Mouse (Mus musculus) cortical plate, adult 2 months (tissue): Measurements from ENCODE around the gene Mrpl39. TPM values are rescaled to one million over a fixed set of nuclear protein-coding genes. Genes with fewer than 3 reads are reported as not detected.
A peak's percentile ranks its signal among the peaks of the same experiment; 100 is the strongest.

Experiments used
- H3K27ac ChIP-seq: fragments of 200-500 bp; 2 replicates; pipeline ENCODE4 v1.5.1; 2012; ENCODE audit warnings: low read length, control low read depth, inconsistent platforms; ENCODE audit not compliant: insufficient read depth
- H3K4me1 ChIP-seq: fragments of 200-500 bp; 2 replicates; pipeline ENCODE4 v1.6.1; 2011; ENCODE audit warnings: low read length; ENCODE audit not compliant: control insufficient read depth, insufficient read depth
- H3K4me3 ChIP-seq: fragments of 200-500 bp; 2 replicates; pipeline ENCODE4 v1.5.1; 2011; ENCODE audit warnings: mild to moderate bottlenecking, low read length, control low read depth; ENCODE audit not compliant: insufficient read depth
- CTCF ChIP-seq: fragments of 200-500 bp; IDR thresholded peaks from 2 replicates; pipeline ENCODE4 v1.5.1; 2011; ENCODE audit warnings: mild to moderate bottlenecking, control low read depth, low read length; ENCODE audit not compliant: insufficient read depth; ENCODE audit errors: extremely low read depth
- POLR2A ChIP-seq: fragments of 200-500 bp; IDR thresholded peaks from 2 replicates; pipeline ENCODE4 v1.6.1; 2011; ENCODE audit warnings: mild to moderate bottlenecking, low read length, control low read depth; ENCODE audit not compliant: insufficient read depth; ENCODE audit errors: extremely low read depth
- polyA plus RNA-seq: library from polyadenylated mRNA; depleted of rRNA; stranded (reverse); fragments of >200 nt; gene quantifications from 2 replicates; pipeline ENCODE4 v1.2.3, GENCODE M21; 2012; rRNA removed

Mrpl39 gene
- polyA plus RNA-seq = 19.7 and 20.6 TPM in 2 replicates

DNA sequence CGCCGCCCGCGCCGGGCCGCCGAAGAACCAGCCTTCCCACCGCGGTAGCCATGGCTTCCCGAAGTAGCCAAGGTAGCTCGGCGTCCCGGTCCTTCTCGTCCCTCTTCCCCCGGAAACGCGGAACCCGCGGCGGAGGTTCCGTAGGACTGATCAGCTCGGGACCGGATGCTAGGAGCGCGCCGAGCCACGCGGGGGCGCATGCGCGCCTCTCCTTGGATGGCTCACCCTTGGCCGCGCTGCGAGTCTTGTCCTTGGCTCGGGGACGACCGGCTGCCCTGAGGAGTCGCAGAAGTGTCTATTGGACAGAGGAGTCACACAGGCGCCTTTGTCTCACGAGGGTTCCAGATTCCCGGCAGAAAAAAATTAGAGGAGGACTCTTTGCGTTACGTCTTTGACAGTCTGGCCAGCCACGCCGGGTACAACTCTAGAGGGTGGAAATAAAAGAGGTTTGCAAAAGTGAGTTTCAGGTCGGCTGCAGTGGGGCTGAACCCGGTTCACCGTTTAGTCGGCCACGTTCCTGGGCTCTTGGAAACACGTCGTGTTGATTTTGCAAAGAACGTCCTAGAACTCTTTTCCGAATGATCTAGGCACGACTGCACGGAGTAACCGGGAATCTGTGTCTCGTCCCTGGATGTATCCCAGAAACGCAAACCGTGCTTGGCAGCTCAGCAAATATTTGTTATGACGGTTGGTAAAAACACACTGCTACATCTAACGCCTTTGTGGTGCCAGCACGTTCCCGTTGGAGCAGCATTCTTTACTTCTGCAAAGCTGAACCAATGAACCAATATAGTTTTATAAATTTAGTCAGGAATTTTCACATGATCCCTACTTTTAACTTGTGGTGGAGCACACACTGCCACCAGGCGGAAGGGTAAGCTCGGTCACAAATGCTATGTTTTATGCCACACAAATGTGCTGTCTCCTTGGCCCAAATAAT lies at the start of gene Mrpl39:
TSS of gene Mrpl39 (minus strand) at position 577 of the 940 bp plus-strand sequence.
- TF ChIP-seq CTCF (peak; percentile 61), POLR2A (peak; percentile 80)
- peaks cover 3% of the 10 kb centered on the region; the same call in 1 of the 2 replicates for H3K4me1 ChIP-seq
- H3K4me3 ChIP-seq = peak within 1 kb of the TSS; percentile 73
- H3K27ac ChIP-seq = no peak within 1 kb of the TSS

DNA sequence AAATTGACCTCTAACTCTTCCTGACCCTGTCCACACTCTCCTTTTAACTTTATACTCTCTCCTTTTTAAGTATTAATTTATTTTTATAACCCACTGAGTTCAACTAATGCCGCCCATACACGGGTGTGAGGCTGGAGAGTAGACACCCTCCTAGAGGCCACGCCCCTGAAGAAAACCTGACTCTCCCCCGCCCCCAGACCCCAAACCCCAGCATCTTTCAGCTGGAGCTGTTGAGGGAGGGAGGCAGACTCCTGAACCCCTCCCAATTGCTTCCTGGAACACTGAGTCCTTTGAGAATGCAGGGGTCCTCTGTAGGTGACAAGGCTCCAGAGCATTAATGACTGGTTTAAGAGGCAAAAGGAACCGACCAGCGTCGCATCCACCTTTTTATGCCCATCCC lies 49.4 kb upstream of the Mrpl39 start:
- TF ChIP-seq CTCF (no peak), POLR2A (no peak)
- H3K27ac ChIP-seq = no peak overlapping the region
- H3K4me1 ChIP-seq = no peaks in the 10 kb centered on the region
- no peak overlapping the region for H3K4me3 ChIP-seq

DNA sequence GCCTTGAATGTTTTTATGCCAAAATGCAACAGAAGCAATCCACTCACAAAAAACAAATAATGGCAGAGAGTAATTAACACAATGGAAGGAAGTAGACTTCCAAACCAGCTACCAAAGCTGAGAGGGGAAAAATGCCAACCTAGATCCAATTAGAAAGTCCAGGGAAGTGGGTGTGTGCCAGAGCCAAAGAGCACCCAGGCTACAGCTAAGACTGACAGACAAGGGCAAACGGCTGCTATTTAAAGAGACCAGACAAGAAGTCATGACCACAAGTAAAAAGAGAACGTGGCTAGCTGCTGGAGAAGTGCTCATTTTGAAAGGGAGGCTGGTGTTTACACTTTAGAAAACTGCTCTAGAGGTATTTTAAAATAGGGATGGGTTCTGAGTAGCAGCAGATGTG lies 47.7 kb upstream of the Mrpl39 start:
- TF ChIP-seq POLR2A = no peak
- no peak overlapping the region for H3K4me3 ChIP-seq
- peak overlapping the region; percentile 3; the same call in 1 of the 2 replicates for H3K27ac ChIP-seq
- H3K4me1 ChIP-seq = no peaks in the 10 kb centered on the region

DNA sequence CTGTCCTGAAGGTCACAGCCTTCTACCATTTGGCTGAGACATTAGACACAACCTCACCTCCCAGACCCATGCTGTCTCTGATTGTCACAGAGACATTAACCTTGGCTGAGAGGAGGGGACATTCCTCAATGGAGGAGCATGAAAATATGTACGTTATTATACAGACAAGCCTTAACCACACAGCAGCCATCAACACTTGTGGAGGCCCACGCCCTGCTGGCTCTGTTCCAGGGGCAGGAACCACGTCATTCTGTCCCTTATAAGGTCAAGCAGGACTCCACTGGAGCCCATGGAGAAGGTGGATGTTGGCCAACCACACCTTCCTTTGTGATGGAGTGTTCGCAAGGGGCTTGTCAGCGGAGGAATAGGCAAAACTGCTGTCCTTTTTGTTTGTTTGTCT lies 44.2 kb upstream of the Mrpl39 start:
- TF ChIP-seq POLR2A (no peak), CTCF (no peak)
- H3K27ac ChIP-seq = no peak overlapping the region
- peaks cover 2% of the 10 kb centered on the region; the same call in 1 of the 2 replicates for H3K4me1 ChIP-seq
- H3K4me3 ChIP-seq = no peak overlapping the region

DNA sequence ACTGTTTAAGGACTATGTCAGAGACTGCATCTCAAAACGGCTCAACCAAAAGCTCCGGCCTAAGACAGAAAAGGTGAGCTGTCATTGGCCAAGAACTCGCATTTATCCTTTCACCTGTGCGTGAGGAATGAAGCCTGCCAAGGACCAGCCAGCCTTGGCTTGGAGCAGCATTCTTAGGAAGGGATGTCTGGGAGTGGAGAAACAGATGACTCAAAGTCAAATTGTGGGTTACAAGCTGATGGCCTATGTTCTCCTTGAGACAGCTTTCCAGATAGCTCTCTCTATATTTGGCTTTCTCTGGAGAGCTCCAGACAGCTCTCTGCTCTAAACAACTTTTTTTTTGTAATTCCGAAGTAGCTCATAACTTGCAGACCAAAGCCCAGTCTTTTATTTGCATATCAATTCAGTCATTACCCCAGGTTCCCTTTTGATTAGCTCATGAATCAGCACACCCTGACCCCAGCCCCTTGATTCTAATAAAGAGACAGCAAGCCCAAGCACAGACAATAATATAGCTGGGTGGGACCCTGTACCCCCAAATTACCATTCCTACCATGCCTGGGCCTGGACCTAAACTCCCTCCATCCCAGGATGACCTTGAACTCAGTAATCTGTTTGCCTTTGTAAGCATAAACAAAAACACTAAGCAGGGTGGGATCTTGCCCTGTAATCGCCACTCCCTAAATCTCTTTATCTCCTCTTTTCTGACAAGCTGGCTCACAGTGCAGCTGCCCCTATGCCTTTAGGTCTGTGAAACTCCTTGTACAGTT lies 43.5 kb upstream of the Mrpl39 start:
- Histone ChIP-seq H3K4me1 (peaks cover 2% of the 10 kb centered on the region; the same call in 1 of the 2 replicates), H3K4me3 (no peak overlapping the region), H3K27ac (no peak overlapping the region)
- no peak for TF ChIP-seq CTCF
- TF ChIP-seq POLR2A = no peak

DNA sequence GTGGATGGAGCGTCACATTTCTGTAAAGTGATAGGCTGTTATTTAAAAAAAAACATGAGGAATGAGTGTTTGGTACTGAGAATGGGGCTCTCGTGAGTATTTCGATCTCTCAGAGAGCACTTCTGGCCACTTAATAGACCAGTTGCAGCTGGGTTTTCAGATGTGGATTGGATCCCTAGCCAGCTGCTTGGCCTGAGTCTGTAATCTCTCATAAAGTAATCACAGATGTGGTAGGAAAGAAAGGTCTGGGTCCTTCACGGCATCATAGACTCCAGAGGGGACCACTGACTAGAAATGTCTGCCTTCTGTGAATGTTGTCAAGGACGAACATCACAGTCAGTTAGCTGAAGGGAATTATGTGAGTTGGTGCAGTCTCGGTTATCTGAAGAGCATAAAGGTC lies 42.9 kb upstream of the Mrpl39 start:
- Histone ChIP-seq H3K4me3 (no peak overlapping the region), H3K4me1 (peaks cover 2% of the 10 kb centered on the region; the same call in 1 of the 2 replicates), H3K27ac (no peak overlapping the region)
- no peak for TF ChIP-seq CTCF
- TF ChIP-seq POLR2A = no peak

DNA sequence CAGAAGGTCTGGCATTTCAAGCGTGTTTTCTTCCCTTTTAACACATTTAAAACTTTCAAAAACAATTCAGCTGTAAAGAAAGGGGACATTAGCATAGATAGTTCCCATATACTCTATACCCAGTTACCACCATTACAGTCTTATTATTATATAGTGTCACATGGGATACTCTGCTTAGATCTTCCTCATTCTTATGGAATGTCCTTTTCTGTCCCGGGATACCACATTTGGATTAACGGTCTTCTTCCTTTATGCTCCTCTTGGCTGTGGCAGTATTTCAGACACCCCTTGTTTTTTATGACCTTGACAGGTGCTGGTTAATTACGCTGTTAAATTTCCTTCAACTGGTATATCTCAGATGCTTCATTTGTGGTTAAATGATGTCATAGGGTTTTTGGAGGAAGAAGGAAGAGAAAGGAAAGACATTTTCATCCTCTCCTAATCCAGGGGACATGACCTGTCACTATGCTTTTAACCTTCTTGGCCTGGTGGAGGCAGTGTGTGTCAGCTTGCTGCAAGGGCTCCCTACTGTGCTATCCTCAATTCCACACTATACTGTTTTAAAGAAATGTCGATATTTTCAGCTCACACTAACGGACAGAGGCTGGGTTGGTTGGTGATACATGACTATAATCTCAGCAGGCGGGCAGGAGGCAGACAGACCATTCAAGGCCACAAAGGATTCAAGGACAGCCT lies 40.7 kb upstream of the Mrpl39 start:
- TF ChIP-seq CTCF = peak; percentile 36; the same call in 1 of the 2 replicates
- TF ChIP-seq POLR2A = no peak
- Histone ChIP-seq H3K4me1 (peaks cover 2% of the 10 kb centered on the region; the same call in 1 of the 2 replicates), H3K27ac (no peak overlapping the region), H3K4me3 (no peak overlapping the region)

DNA sequence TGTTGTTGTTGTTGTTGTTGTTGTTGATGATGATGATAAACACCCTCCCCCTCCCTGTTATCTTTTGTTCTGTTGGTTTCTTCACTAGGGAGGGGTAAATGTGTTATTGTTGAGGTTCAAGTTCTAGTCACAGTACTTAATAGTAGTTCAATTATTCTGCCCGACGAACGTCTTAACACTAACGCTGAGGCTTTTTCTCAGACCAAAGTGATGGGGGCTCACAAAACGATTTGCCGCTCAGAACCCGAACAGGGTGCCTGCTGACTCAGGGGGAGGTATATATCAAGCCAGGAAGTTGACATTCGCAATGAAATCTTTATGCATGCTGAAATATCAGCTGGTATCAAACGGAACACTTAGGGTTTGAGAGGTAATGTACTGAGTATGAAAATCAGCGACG lies 39.8 kb upstream of the Mrpl39 start:
- TF ChIP-seq CTCF (no peak), POLR2A (no peak)
- Histone ChIP-seq H3K4me1 (peaks cover 2% of the 10 kb centered on the region; the same call in 1 of the 2 replicates), H3K27ac (no peak overlapping the region), H3K4me3 (peak overlapping the region; percentile 72)

DNA sequence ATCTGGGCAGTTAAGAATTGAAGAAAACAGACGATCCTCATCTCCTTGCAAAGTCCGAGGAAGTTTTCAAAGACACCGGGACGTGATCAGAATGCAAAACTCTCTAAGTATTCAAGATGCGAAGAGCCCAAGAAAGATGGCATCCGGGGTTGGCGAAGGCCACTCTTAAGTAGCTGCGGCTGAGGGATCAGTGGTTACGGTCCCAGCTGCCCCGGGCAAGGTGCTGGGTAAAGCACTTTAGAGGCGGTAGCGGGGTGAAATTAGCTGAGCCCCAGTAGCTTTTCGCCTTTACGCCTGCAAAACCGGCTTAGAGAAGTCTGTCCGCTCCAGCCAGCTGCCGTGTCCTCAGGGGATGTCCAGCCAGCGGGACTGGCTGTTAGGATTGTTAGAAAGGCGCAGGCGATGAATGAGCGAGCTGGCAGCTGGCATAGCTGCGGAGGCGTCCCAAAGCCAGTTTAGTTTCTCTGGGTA lies 39.3 kb upstream of the Mrpl39 start:
- TF ChIP-seq CTCF = no peak
- TF ChIP-seq POLR2A = no peak
- Histone ChIP-seq H3K4me3 (peak overlapping the region; percentile 72), H3K4me1 (peaks cover 2% of the 10 kb centered on the region; the same call in 1 of the 2 replicates), H3K27ac (peak overlapping the region; percentile 78)
